ENCODE assay signal across 33 mouse cellular contexts in the genomic region with DNA sequence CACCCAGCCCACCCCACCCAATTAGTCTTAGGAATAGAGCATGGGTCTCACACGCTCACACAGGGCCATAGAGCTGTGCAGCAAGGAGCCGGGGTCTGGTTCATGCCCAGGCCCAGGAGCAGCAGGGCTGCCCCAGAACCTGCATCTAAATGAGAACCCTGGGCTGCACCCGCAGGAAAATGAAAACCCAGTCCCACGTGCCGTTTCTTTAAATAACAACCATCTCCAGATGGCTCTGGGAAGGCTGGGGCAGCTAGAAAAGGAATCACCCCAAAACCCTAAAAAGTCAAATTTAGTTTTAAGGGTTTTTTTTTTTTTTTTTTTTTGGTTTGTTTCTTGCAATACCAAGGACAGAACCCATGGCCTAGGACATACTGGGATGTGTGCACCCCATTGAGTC. TPM values are rescaled to one million over a fixed set of nuclear protein-coding genes. Genes with fewer than 3 reads are reported as not detected.
DNase-seq lines count a peak whose midpoint lies in the region; TF ChIP-seq lines count a peak whose summit lies in the region.
"Had no signal": no experiment of that assay in that cellular context is flagged by ENCODE, and none has a peak within 500 bp of the region (broad histone marks: within the 10 kb centered on the region; RNA-seq: fewer than 3 reads in every experiment).

No protein-coding gene starts in this region.

- no peak for DNase-seq in gastrocnemius, adult 2 months
- DNase-seq in gastrocnemius, adult 18-20 months (ENCODE audit: low spot score): no peak
- DNase-seq in layer of hippocampus, adult 2 months (ENCODE audit: low spot score in 2 of 2): no peak
- no peak for DNase-seq in layer of hippocampus, adult 11-12 months (ENCODE audit: low spot score)
- no peak for DNase-seq in limb, embryonic 10.5 days (ENCODE audit: low spot score)
- DNase-seq in frontal cortex, postnatal 36 days (ENCODE audit: low spot score in 2 of 2): no peak
- DNase-seq: adrenal gland, adult 2 months; adrenal gland, postnatal 14 days; cerebellum, adult 11 months; cerebellum, adult 2 months; cerebellum, adult 9-11 months; cerebellum, postnatal 25 days; gastrocnemius, postnatal 25 days; heart, adult 18-20 months; heart, postnatal 10 days; heart, postnatal 4 days had no signal

- no peaks in the 10 kb centered on the region for H3K36me3 ChIP-seq in limb, embryonic 10.5 days
- H3K36me3 ChIP-seq: embryonic facial prominence, embryonic 12.5 days; embryonic facial prominence, embryonic 15.5 days had no signal

- no peaks in the 10 kb centered on the region for H3K9me3 ChIP-seq in limb, embryonic 10.5 days (replicated peaks)
- H3K9me3 ChIP-seq: embryonic facial prominence, embryonic 12.5 days; embryonic facial prominence, embryonic 15.5 days; forebrain, embryonic 13.5 days had no signal

- peaks cover 82% of the 10 kb centered on the region for H3K4me1 ChIP-seq in limb, embryonic 10.5 days

- intact Hi-C loops in gastrocnemius, adult 2 months (cut with DNase I): no loop called here

- no peak for TF ChIP-seq CTCF in gastrocnemius, adult 2 months (IDR thresholded peaks at IDR 0.05)
- no peak for TF ChIP-seq CTCF in layer of hippocampus, adult 2 months (conservative IDR thresholded peaks at IDR 0.05)

- H3K4me3 ChIP-seq in gastrocnemius, adult 2 months: no peak overlapping the region
- H3K4me3 ChIP-seq in layer of hippocampus, adult 2 months: no peak overlapping the region
- H3K4me3 ChIP-seq in limb, embryonic 10.5 days: no peak overlapping the region
- H3K4me3 ChIP-seq: embryonic facial prominence, embryonic 12.5 days; embryonic facial prominence, embryonic 15.5 days; forebrain, embryonic 13.5 days had no signal

- H3K27ac ChIP-seq in gastrocnemius, adult 2 months: peak overlapping the region; percentile 65
- peak overlapping the region; percentile 70; the same call in 1 of the 2 replicates for H3K27ac ChIP-seq in layer of hippocampus, adult 2 months
- 0 out of 2 replicates have a peak overlapping the region, but pooled peaks have one; percentile 46 for H3K27ac ChIP-seq in limb, embryonic 10.5 days
- H3K27ac ChIP-seq: embryonic facial prominence, embryonic 12.5 days; embryonic facial prominence, embryonic 15.5 days; forebrain, embryonic 13.5 days; hindbrain, embryonic 14.5 days; hindbrain, postnatal 0 days had no signal

- H3K27me3 ChIP-seq in limb, embryonic 10.5 days (ENCODE audit: low read depth, poor library complexity, severe bottlenecking): peaks cover 14% of the 10 kb centered on the region; the same call in 1 of the 2 replicates
- H3K27me3 ChIP-seq: embryonic facial prominence, embryonic 12.5 days; embryonic facial prominence, embryonic 15.5 days; forebrain, embryonic 13.5 days had no signal

- WGBS in limb, embryonic 10.5 days: 84% methylated on average over 5 of the region's 5 CpGs

RNA-seq across cellular contexts. Expression of a gene that starts 36.0 kb away (rescaled TPM):
- total RNA-seq in gastrocnemius, adult 2 months (2021): 1 to 10 TPM in 1 of 2 experiments, under 1 TPM in 1; 0.79 to 1.0 TPM
- total RNA-seq in gastrocnemius, adult 18-20 months (2021): under 1 TPM in 1 of 2 experiments, not detected in 1; 0.31 TPM
- 1 to 10 TPM; 3.8 to 4.2 TPM for total RNA-seq in layer of hippocampus, adult 2 months (2021)
- polyA plus RNA-seq in limb, embryonic 10.5 days (2016; fragmentation: Nextera tagmentation; extraction: Ambion mirVana): 0.33 and 0.59 TPM in 2 replicates
- total RNA-seq: common myeloid progenitor, adult 5-6 weeks; MEL had no signal
- polyA plus RNA-seq: C2C12; CD4-positive, CD25-positive, alpha-beta regulatory T cell, adult 4 months had no signal

RNA-seq across cellular contexts. Expression of a gene that starts 47.4 kb away (rescaled TPM):
- total RNA-seq in gastrocnemius, adult 2 months (2021): not detected
- total RNA-seq in gastrocnemius, adult 18-20 months (2021): not detected
- not detected for total RNA-seq in layer of hippocampus, adult 2 months (2021)
- not detected in 2 replicates for polyA plus RNA-seq in limb, embryonic 10.5 days (2016; fragmentation: Nextera tagmentation; extraction: Ambion mirVana)
- total RNA-seq: adrenal gland, adult 2 months; adrenal gland, postnatal 14 days; adrenal gland, postnatal 4 days; common myeloid progenitor, adult 5-6 weeks; gastrocnemius, adult 8-10 months; gastrocnemius, postnatal 25 days; heart, adult 18-20 months; heart, postnatal 10 days; heart, postnatal 4 days; hindbrain, postnatal 0 days; MEL had no signal
- polyA plus RNA-seq: adrenal gland, adult 2 months; C2C12; CD4-positive, CD25-positive, alpha-beta regulatory T cell, adult 4 months; cerebellum, adult 2 months; embryonic facial prominence, embryonic 12.5 days; embryonic facial prominence, embryonic 15.5 days; forebrain, embryonic 13.5 days; gonadal fat pad, adult 2 months; heart, embryonic 11.5 days; heart, embryonic 14.5 days; hindbrain, embryonic 11.5 days; hindbrain, embryonic 14.5 days; hindbrain, postnatal 0 days; inflammation-experienced regulatory T-cells, adult 6 months; intestine, embryonic 16.5 days had no signal
